Mouse (Mus musculus): ENCODE data around the gene Sin3a. TPM values are rescaled to one million over a fixed set of nuclear protein-coding genes. Genes with fewer than 3 reads are reported as not detected.

Gene Sin3a
- total RNA-seq, 2 experiments from 2014 or later: 35.9 to 39.0 TPM

DNA sequence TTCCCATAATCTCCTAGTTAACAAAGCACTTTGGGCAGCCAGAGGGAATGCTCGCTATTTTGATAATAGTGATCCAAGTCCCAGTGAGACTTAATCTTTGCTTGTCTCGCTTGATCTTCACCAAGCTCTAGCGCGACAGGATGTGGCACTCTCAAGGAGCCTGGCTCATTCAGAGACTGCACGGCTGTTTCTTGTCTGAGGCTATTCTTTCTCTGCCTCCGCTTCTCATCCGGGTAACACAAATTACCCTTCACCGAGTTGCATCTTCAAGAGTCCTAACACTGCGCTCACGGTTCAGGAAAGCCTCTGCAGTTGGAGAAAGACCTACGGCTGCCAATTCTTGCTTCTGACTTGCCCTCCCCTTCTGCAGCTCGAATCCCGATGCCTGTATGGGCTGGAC lies 85.7 kb downstream of the Sin3a start:
- DNase-seq (ENCODE audit: low spot score in 2 of 2): no peak
- intact Hi-C loops (cut with DNase I): no loop called here

DNA sequence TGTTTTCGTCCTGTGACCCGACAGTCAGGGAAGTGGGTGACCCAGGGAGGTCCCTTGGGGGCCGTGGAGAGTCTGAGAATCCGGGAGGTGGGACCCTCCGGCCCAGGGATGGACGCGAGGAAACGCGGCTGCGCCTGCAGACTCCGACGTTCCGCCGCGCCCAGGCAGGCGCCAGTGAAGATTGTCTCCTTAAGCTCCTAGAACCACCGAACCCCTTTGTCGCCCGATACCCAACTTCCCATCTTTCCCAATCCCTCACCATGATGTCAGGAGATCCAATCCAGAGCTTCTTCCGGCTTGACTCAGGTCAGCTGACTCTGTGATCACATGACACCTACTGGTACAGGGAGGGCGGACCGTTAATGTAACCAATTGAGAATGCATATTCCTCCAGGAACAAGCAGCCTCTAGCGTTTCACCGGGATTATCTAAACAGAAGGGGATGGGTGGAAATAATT lies 86.2 kb downstream of the Sin3a start, which contains the start of gene Commd4:
Gene Commd4, minus strand, starts transcription at position 319 of the 458 bp plus-strand sequence.
- intact Hi-C loops (cut with DNase I): no loop called here
- peak; percentile 85 to 86 for DNase-seq (ENCODE audit: low spot score in 2 of 2)

DNA sequence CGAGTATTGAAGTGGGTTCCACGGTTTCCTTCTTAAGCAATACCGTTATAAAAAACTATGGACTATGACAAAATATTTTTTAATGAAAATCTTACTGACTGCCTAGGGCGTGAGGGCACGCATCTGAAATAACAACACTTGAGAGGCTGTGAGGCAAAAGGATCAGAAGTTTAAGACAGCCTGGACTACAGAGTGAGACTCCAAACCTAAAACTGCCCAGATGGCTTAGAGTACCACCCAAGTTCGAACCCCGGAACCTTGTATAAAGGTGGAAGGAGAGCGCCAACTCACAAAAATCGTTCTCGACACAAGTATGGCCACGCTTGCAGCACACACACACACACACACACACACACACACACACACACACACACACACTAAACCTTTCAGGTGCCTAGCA lies 86.7 kb downstream of the Sin3a start:
- DNase-seq (ENCODE audit: low spot score in 2 of 2): no peak

DNA sequence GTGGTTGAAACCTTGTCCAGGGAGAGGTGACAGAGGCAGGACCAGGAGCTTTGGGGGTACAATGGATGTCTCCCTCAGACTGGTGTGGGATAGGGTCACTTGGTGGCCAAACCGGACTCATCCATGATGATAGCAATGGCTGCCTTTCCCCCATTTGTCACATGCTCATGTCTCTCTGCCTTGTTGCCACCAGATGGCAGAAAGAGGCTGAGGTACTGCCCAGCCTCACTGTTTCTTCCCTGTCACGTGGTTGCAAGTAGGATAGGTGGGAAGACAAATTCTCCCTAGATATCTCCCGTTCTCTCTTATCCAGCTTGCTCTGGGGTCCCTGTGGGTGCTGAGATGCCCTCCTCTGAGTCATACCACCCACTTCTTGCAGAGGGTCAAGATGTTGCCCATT lies 90.7 kb downstream of the Sin3a start:
- intact Hi-C loops (cut with DNase I): loop anchor here (5.0 kb wide), 1 partner anchor 55 kb away; no protein-coding TSS in a partner anchor
- peak in 1 of 2 experiments; percentile 4 for DNase-seq (ENCODE audit: low spot score in 2 of 2)

More for the DNA sequence above, 86.7 kb downstream of the Sin3a start:
- intact Hi-C loops (cut with DNase I): no loop called here

DNA sequence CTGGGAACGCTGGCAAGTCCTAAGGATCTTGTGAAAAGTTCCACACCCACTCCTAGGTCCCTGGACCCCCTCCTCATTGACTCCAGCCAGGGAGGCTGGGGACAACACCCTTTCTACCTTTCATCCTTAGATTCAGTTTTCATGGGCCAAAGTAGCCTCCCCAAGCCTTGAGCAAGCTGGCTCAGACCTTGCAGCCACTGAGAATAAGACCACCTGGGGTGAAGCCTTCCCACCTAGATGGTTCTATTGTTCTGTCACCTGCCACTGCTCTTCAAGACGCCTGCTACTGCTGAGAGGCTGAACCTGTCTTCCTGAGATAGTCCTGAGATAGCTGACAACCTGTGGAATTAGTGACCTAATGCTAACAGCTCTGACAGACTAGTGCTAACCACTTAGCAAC lies 91.3 kb downstream of the Sin3a start:
- no peak for DNase-seq (ENCODE audit: low spot score in 2 of 2)
- intact Hi-C loops (cut with DNase I): loop anchor here (5.0 kb wide), 1 partner anchor 54 kb away; no protein-coding TSS in a partner anchor

DNA sequence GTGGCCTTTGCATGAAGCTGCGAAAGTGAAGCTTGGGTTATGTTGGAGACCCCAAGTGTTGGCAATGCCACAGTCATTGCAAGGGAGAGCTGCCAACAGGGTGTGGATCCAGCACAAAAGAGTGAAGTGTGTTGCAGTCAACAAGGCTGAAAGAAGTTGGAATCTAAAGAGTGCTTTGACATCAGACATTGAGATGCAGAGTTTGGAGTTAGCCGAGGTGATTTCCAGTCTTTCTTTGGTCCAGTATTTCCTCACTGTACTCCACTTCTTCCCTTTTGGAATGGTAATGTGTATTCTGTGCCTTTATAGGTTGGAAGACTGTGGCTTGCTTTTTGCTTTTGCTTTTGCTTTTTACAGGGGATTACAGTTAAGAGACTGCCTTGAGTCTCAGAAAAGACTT lies 94.3 kb downstream of the Sin3a start:
- DNase-seq (ENCODE audit: low spot score in 2 of 2): no peak
- intact Hi-C loops (cut with DNase I): no loop called here

DNA sequence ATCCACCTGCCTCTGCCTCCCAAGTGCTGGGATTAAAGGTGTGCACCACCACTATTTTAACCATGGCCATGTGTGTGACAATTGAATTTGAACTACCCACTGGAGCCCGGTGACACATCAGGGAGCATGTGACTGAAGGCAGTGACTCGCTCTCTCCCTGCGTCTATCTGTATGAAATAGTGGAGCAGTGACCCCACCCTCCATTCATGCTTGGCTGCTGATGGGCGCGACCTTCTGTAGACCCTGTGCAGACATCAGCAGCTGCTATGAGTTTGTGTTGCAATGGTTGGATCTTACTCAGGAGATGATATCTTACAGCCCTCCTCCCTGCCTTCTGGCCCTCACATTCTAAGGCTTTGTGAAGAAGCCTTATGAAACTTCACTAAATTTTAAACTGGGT lies 96.6 kb downstream of the Sin3a start:
- DNase-seq (ENCODE audit: low spot score in 2 of 2): no peak
- intact Hi-C loops (cut with DNase I): no loop called here

Other genes starting within 250 kb of the Sin3a start
- not detected for gene Odf3l1, start 207.4 kb upstream of the Sin3a start, total RNA-seq (2021)
- gene Cspg4, start 207.0 kb upstream of the Sin3a start, total RNA-seq (2021): 10 to 100 TPM; 15.0 to 19.6 TPM
- gene Snx33, start 143.7 kb upstream of the Sin3a start, total RNA-seq (2021): 1 to 10 TPM; 6.9 to 7.9 TPM
- gene Imp3, start 134.6 kb upstream of the Sin3a start, total RNA-seq (2021): 10 to 100 TPM; 50.2 to 50.4 TPM
- 10 to 100 TPM; 13.9 to 16.0 TPM for gene Snupn, start 121.2 kb upstream of the Sin3a start, total RNA-seq (2021)
- 10 to 100 TPM; 25.3 to 32.7 TPM for gene Ptpn9, start 77.1 kb upstream of the Sin3a start, total RNA-seq (2021)
- gene Man2c1, start 58.6 kb downstream of the Sin3a start, total RNA-seq (2021): 100 to 1,000 TPM; 107 to 172 TPM
- 1 to 10 TPM; 8.6 TPM for gene Neil1, start 76.3 kb downstream of the Sin3a start, total RNA-seq (2021)
- gene Commd4, start 86.3 kb downstream of the Sin3a start, total RNA-seq (2021): 10 to 100 TPM; 78.1 to 94.0 TPM
- not detected for gene Trcg1, start 164.5 kb downstream of the Sin3a start, total RNA-seq (2021)
- gene 1700017B05Rik, start 190.6 kb downstream of the Sin3a start, total RNA-seq (2021): 10 to 100 TPM; 17.1 to 19.2 TPM

Measured in left cerebral cortex, postnatal 36 days (tissue).